Mouse (Mus musculus): ENCODE measurements around the gene Kcnk15. TPM values are rescaled to one million over a fixed set of nuclear protein-coding genes. Genes with fewer than 3 reads are reported as not detected.

The Kcnk15 gene
- polyA plus RNA-seq, 1 experiment from 2014 or later, result not detected

DNA sequence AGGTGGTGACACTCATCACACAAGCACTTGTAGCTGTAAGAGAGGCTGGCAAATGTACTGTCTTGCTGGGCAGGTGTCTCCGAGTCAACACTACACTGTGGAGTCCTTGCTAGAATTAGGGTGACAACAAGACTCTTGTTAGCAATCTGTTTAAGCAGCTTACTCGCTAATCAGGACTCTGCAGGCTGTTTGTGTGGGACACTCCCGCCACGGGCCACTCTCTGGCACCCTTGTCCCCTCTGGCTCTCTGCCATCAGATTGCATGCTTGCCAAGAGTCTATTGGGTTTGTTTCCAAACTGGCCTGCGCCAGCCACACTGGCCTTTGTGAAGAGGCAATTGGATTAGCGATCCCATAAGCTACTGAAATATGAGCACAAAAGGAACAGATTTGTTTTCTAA lies 13.9 kb upstream of the Kcnk15 start:
- Histone ChIP-seq H3K4me1 (replicated peaks) (no peaks in the 10 kb centered on the region), H3K9ac (no peak overlapping the region), H3K4me2 (no peak overlapping the region), H3K27ac (no peak overlapping the region), H3K4me3 (no peak overlapping the region), H3K27me3 (peaks cover 16% of the 10 kb centered on the region), H3K36me3 (no peaks in the 10 kb centered on the region), H3K9me3 (no peaks in the 10 kb centered on the region)
- 47% methylated on average over 6 of the region's 6 CpGs for WGBS
- ATAC-seq (ENCODE audit: low FRiP score), result no peak

DNA sequence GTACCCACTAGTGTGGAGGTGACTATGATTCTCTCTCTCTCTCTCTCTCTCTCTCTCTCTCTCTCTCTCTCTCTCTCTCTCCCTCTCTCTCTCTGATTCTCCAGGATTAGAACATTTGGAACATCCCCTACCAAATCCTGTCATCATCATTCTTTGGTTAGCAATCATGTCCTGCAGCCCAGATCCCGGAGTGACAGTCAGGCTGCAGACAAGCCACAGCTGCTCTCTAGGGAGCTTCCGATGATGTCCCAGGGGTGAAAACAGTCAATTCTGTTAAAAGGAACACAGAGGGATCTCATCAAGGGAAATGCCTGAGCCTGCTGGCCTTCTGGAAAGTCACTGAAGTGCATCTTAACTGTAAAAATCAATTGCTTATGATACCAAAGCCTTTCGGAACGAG lies 11.4 kb upstream of the Kcnk15 start:
- H3K9ac ChIP-seq, result no peak overlapping the region
- WGBS, result 72% methylated on average over 4 of the region's 4 CpGs
- H3K27ac ChIP-seq, result no peak overlapping the region
- no peak for ATAC-seq (ENCODE audit: low FRiP score)
- peaks cover 16% of the 10 kb centered on the region for H3K27me3 ChIP-seq
- no peaks in the 10 kb centered on the region for H3K4me1 ChIP-seq (replicated peaks)
- H3K36me3 ChIP-seq, result no peaks in the 10 kb centered on the region
- no peaks in the 10 kb centered on the region for H3K9me3 ChIP-seq
- H3K4me2 ChIP-seq, result no peak overlapping the region
- no peak overlapping the region for H3K4me3 ChIP-seq

DNA sequence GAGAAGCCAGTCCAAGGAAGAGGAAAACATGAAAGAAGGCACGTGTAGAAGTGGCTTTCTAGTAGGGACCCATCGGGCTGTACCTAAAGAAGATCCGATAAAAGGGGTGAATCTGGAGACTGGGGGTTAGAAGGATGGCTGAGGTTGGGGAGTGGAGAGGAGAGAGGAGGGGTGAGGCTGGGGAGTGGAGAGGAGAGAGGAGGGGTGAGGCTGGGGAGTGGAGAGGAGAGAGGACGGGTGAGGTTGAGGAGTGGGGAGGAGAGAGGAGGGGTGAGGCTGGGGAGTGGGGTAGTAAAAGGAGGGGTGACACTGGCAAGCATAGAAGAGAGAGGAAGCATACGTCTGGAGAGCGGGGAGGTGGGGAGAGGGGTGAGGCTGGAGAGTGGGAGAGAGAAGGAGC lies 3.8 kb downstream of the Kcnk15 start:
- H3K27ac ChIP-seq, result no peak overlapping the region
- no peak overlapping the region for H3K4me3 ChIP-seq
- peaks cover 17% of the 10 kb centered on the region for H3K4me1 ChIP-seq (replicated peaks)
- H3K9me3 ChIP-seq, result no peaks in the 10 kb centered on the region
- H3K4me2 ChIP-seq, result no peak overlapping the region
- H3K27me3 ChIP-seq, result peaks cover 79% of the 10 kb centered on the region
- ATAC-seq (ENCODE audit: low FRiP score), result peak; percentile 58; the same call in 1 of the 2 replicates
- H3K9ac ChIP-seq, result no peak overlapping the region
- H3K36me3 ChIP-seq, result no peaks in the 10 kb centered on the region
- WGBS, result 80% methylated on average over 6 of the region's 6 CpGs

DNA sequence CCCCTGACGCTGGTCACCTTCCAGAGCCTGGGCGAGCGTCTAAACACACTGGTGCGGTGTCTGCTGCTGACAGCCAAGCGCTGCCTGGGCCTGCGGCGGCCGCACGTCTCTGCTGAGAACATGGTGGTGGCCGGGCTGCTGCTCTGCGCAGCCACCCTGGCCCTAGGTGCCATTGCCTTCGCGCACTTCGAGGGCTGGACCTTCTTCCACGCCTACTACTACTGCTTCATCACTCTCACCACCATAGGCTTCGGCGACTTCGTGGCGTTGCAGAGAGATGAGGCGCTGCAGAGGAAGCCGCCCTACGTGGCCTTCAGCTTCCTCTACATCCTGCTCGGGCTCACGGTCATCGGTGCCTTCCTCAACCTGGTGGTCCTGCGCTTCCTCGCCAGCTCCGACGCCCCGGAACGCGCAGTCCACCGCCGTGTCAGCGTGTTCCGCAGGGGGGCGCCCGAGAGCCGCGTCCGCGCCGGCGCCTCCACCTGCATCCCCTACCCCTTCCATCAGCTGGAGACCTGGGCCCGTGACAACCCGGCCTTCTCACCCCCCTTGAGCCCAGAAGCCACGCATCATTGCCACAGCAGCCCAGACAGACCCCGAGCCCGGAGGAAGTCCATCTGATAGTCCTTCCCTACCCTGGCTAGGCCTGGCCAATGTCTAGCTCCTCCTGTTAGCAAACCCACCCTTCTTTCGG lies 5.0 kb downstream of the Kcnk15 start:
- Histone ChIP-seq H3K9me3 (no peaks in the 10 kb centered on the region), H3K4me1 (replicated peaks) (peaks cover 14% of the 10 kb centered on the region), H3K4me2 (peak overlapping the region; percentile 43), H3K36me3 (peaks cover 4% of the 10 kb centered on the region; the same call in 1 of the 2 replicates), H3K27ac (no peak overlapping the region), H3K9ac (peak overlapping the region; percentile 35; the same call in 1 of the 2 replicates), H3K4me3 (peak overlapping the region; percentile 17), H3K27me3 (peaks cover 69% of the 10 kb centered on the region)
- WGBS, result 16% methylated on average over 50 of the region's 50 CpGs
- peak; percentile 79 for ATAC-seq (ENCODE audit: low FRiP score)

DNA sequence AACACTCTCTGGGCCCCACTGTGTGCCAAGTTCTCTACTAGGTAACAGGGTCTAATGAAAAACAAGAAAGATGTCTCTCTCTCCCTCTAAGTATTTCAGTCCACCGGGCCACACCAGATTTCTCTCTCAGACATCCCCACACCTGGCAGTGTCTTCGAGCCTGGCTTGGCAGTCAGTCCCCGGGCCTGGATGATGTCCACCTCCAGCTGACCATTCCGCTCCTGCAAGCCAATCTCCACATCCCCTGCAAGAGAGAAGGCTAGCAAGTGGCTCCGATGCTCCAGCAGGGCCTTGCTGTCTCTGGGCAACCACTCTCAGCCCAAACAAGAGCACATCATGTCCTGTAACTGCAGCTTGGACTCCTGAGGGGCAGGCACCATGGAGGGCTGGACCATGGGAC lies 11.9 kb downstream of the Kcnk15 start:
- Histone ChIP-seq H3K4me1 (replicated peaks) (peaks cover 9% of the 10 kb centered on the region), H3K9ac (no peak overlapping the region), H3K36me3 (peaks cover 7% of the 10 kb centered on the region; the same call in 1 of the 2 replicates), H3K4me3 (no peak overlapping the region), H3K27me3 (0 out of 2 replicates have a peak, but pooled peaks cover 2% of the 10 kb centered on the region), H3K4me2 (no peak overlapping the region), H3K9me3 (no peaks in the 10 kb centered on the region), H3K27ac (no peak overlapping the region)
- 90% methylated on average over 5 of the region's 5 CpGs for WGBS
- no peak for ATAC-seq (ENCODE audit: low FRiP score)

DNA sequence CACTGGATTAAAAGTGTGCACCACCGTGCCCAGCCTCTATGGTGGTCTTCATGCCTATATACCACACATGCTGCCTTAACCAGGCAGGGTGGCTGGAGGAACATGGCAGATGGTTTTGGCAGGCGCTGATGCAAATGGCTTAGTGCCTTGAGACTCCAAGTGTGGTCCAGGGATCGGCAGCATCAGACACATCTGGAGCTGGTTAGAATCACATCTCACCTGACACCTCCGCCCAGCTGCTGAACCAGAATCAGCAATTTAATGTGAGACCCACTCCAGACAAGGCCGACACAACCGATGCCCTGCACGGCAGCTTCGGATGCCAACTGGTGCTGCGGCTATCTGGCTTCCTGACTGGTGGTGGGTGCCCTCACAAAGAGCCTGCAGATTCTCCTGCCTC lies 12.6 kb downstream of the Kcnk15 start:
- 91% methylated on average over 9 of the region's 9 CpGs for WGBS

DNA sequence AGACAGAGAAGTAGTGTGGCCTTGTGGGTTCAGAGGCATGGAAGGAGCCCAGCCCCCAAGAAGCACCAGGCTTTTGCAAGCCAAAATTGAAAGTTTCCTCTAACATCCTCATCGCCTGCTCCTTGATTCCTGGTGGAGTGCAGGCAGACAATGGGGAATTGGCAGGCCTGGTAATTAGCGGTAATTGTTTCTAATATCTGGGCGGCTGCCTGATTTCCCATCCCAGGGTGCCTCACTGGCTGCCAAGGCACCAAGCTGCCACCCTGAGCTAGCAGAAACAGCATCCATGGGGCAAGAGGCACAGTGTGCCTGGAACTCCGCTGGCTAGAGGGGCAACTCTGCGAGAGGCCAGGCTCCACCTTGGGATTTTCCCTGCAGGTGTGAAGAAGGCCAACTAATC lies 16.3 kb downstream of the Kcnk15 start:
- H3K4me2 ChIP-seq, result no peak overlapping the region
- peaks cover 17% of the 10 kb centered on the region for H3K4me1 ChIP-seq (replicated peaks)
- H3K4me3 ChIP-seq, result no peak overlapping the region
- no peak for ATAC-seq (ENCODE audit: low FRiP score)
- WGBS, result 46% methylated on average over 5 of the region's 5 CpGs
- peak overlapping the region; percentile 31 for H3K27ac ChIP-seq
- H3K36me3 ChIP-seq, result no peaks in the 10 kb centered on the region
- no peaks in the 10 kb centered on the region for H3K27me3 ChIP-seq
- H3K9me3 ChIP-seq, result no peaks in the 10 kb centered on the region
- 0 out of 2 replicates have a peak overlapping the region, but pooled peaks have one; percentile 30 for H3K9ac ChIP-seq

More for the DNA sequence above, 12.6 kb downstream of the Kcnk15 start:
- Histone ChIP-seq H3K27me3 (0 out of 2 replicates have a peak, but pooled peaks cover 2% of the 10 kb centered on the region), H3K27ac (no peak overlapping the region), H3K9ac (no peak overlapping the region), H3K9me3 (no peaks in the 10 kb centered on the region), H3K4me2 (no peak overlapping the region), H3K4me1 (replicated peaks) (peaks cover 13% of the 10 kb centered on the region), H3K4me3 (no peak overlapping the region), H3K36me3 (peaks cover 7% of the 10 kb centered on the region; the same call in 1 of the 2 replicates)
- no peak for ATAC-seq (ENCODE audit: low FRiP score)

DNA sequence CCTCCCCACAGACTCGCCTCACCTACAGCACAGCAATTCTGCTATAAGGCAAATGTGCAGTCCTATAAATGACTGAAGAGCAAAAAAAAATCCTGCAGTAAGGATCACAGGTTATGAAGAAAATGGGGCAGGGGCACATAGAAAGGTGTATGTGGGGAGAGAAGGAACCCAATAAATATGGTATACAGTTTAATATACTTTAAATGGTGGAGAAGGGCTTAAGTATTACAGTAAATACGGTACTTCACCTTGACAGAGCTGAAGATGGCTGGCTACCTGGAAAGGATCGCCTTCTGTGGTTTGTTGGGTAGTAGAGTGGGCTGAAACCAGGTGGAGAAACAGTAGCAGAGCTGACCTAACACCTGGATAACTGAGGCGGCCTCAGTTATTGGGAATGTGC lies 17.8 kb downstream of the Kcnk15 start:
- Histone ChIP-seq H3K4me2 (no peak overlapping the region), H3K4me1 (replicated peaks) (peaks cover 32% of the 10 kb centered on the region), H3K36me3 (no peaks in the 10 kb centered on the region), H3K9me3 (no peaks in the 10 kb centered on the region), H3K27me3 (0 out of 2 replicates have a peak, but pooled peaks cover 2% of the 10 kb centered on the region), H3K27ac (no peak overlapping the region; the same call in 1 of the 2 replicates), H3K9ac (no peak overlapping the region), H3K4me3 (no peak overlapping the region)
- 86% methylated on average over 4 of the region's 4 CpGs for WGBS
- no peak for ATAC-seq (ENCODE audit: low FRiP score)

DNA sequence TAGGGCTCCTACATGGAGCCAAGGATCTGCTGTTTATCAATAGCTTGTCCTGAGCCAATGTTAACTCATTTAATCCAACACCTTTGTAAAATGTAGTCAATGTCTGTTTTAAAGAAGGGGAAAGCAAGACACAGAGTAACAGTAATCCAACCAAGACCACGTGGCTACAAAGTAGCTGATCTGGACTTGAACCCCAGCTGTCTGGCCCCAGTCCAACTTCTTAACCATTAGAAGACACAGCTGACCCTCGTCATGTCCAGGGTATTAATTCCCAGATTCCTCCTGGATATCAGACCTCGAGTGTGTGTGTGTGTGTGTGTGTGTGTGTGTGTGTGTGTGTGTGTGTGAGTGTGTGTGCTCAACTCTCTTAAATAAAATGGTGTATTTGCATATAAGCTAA lies 18.5 kb downstream of the Kcnk15 start:
- Histone ChIP-seq H3K4me3 (no peak overlapping the region), H3K9ac (no peak overlapping the region), H3K4me1 (replicated peaks) (peaks cover 38% of the 10 kb centered on the region), H3K27me3 (0 out of 2 replicates have a peak, but pooled peaks cover 2% of the 10 kb centered on the region), H3K36me3 (no peaks in the 10 kb centered on the region), H3K27ac (no peak overlapping the region), H3K4me2 (no peak overlapping the region), H3K9me3 (no peaks in the 10 kb centered on the region)
- ATAC-seq (ENCODE audit: low FRiP score), result no peak
- 59% methylated on average over 3 of the region's 3 CpGs for WGBS

DNA sequence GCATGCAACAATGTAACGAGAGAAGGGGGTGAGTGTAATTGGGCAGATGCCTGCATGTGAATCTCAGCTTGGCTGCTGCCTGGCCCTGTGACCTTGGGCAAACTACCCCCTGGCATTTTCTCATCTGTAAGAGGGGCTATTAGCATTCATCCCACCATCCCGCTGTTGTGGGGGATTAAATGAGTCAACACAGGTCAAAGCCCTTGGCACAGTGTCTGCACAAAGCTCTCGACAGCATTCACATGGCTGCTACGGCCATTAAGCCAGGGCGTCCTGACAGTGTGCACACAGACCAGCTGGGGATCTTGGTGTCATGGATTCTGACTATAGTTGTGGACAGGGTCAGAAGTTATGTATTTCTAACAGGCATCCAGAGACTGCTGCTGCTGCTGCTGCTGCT lies 21.4 kb downstream of the Kcnk15 start:
- 9% methylated on average over 5 of the region's 5 CpGs for whole genome bisulfite sequencing
- H3K9me3 ChIP-seq, result no peaks in the 10 kb centered on the region

DNA sequence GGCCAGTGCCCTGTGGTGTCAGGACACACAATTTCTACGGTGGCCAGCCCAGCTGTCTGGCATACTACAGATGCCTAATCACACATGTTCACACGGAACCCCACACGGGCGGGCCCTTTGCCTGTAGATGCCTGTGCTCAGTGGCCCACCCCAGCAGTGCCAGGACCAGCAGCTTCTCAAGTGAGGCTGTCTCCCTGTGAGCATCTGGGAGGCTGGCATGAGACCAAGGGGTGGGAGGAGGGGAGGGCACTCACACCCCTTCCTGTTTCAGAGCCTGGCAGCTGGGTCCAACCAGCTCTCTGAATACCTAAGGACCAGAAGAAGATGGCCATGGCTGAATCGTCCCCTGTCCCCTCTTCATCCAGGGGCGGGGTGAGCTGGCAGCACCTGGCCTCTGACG lies 22.0 kb downstream of the Kcnk15 start:
- H3K9me3 ChIP-seq, result no peaks in the 10 kb centered on the region
- H3K36me3 ChIP-seq, result no peaks in the 10 kb centered on the region
- peak overlapping the region; percentile 66 for H3K27ac ChIP-seq
- peaks cover 34% of the 10 kb centered on the region for H3K4me1 ChIP-seq (replicated peaks)
- 0 out of 2 replicates have a peak, but pooled peaks cover 2% of the 10 kb centered on the region for H3K27me3 ChIP-seq
- H3K4me2 ChIP-seq, result no peak overlapping the region
- WGBS, result 54% methylated on average over 7 of the region's 7 CpGs
- H3K4me3 ChIP-seq, result no peak overlapping the region
- H3K9ac ChIP-seq, result peak overlapping the region; percentile 43
- ATAC-seq (ENCODE audit: low FRiP score), result peak; percentile 70

More for the DNA sequence above, 21.4 kb downstream of the Kcnk15 start:
- ATAC-seq (ENCODE audit: low FRiP score), result peak; percentile 59; the same call in 1 of the 2 replicates
- Histone ChIP-seq H3K4me2 (no peak overlapping the region), H3K27me3 (0 out of 2 replicates have a peak, but pooled peaks cover 2% of the 10 kb centered on the region), H3K4me1 (replicated peaks) (peaks cover 40% of the 10 kb centered on the region), H3K27ac (peak overlapping the region; percentile 66), H3K36me3 (no peaks in the 10 kb centered on the region), H3K9ac (peak overlapping the region; percentile 43; the same call in 1 of the 2 replicates), H3K4me3 (no peak overlapping the region)

DNA sequence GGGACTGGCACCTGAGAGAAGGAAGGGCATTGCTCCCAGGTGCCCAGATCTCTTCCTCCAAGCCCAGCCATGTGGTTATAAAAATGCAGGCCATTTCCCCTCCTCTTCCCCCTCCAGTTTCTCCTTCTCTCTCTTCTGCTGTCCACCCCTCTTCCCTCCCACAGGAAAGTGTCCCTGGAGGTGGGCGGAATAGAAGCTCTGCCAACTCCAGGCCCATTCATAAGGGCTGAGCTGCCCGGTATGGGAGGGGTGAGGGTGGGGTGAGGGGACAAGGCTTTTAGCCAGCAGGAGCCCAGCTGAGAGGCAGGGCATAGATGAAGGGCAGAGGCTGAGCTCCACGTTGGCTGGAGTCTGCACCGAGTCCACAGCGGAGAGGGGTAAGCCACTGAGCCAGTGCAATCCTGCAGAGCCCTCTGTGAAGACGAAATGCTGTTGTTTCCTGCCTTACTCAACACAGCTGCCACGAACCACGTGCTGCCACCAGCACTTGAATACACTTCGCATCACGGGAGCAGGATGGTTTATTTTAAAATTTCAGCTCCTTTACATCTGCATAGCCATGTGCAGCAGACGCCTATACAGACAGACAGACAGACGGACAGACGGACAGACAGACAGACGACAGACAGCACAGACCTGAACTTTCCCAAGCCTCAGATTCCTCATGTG lies 23.5 kb downstream of the Kcnk15 start:
- ATAC-seq (ENCODE audit: low FRiP score), result no peak
- Histone ChIP-seq H3K27ac (no peak overlapping the region), H3K9ac (no peak overlapping the region), H3K27me3 (0 out of 2 replicates have a peak, but pooled peaks cover 2% of the 10 kb centered on the region), H3K4me1 (replicated peaks) (peaks cover 31% of the 10 kb centered on the region), H3K9me3 (no peaks in the 10 kb centered on the region), H3K4me2 (no peak overlapping the region), H3K36me3 (no peaks in the 10 kb centered on the region), H3K4me3 (no peak overlapping the region)
- 72% methylated on average over 14 of the region's 14 CpGs for WGBS

Data from hindbrain, embryonic 13.5 days (tissue).